Mouse (Mus musculus) spleen, adult 2 months (tissue): Measurements from ENCODE around the gene Bcl7c. TPM values are rescaled to one million over a fixed set of nuclear protein-coding genes. Genes with fewer than 3 reads are reported as not detected.
"Not testable (repeated sequence)": the region's sequence is repeated elsewhere in the genome, so short reads cannot be mapped to it uniquely, and the experiment has no call there.

Experiments used
- DNase-seq, 2 experiments: peaks; one replicate each; pipeline versions ENCODE4 v3.0.0 to v3.0.0-alpha.2; 2012 to 2021; ENCODE audit warnings: low spot score in 2 of 2, low read depth in 1 of 2
- H3K27ac ChIP-seq: fragments of 200-500 bp; 2 replicates; pipeline ENCODE4 v1.5.1; 2012; ENCODE audit warnings: low read length, inconsistent platforms; ENCODE audit not compliant: insufficient read depth
- H3K27me3 ChIP-seq: fragments of 200-500 bp; 2 replicates; pipeline ENCODE4 v1.6.1; 2012; ENCODE audit warnings: mild to moderate bottlenecking, moderate library complexity, low read length, inconsistent platforms; ENCODE audit not compliant: control insufficient read depth, insufficient read depth
- H3K36me3 ChIP-seq: fragments of 200-500 bp; 2 replicates; pipeline ENCODE4 v1.6.1; 2012; ENCODE audit warnings: mild to moderate bottlenecking, low read length, inconsistent platforms; ENCODE audit not compliant: control insufficient read depth, insufficient read depth
- H3K4me1 ChIP-seq: fragments of 200-500 bp; 2 replicates; pipeline ENCODE4 v1.6.1; 2011; ENCODE audit warnings: inconsistent platforms; ENCODE audit not compliant: control insufficient read depth, insufficient read depth, insufficient read length
- H3K4me3 ChIP-seq: fragments of 200-500 bp; 2 replicates; pipeline ENCODE4 v1.5.1; 2011; ENCODE audit warnings: mild to moderate bottlenecking, inconsistent platforms; ENCODE audit not compliant: insufficient read depth, insufficient read length; ENCODE audit errors: extremely low read depth
- CTCF ChIP-seq: fragments of 200-500 bp; IDR thresholded peaks from 2 replicates; pipeline ENCODE4 v1.5.1; 2011; ENCODE audit warnings: mild to moderate bottlenecking, inconsistent platforms; ENCODE audit not compliant: insufficient read depth, insufficient read length, insufficient replicate concordance; ENCODE audit errors: extremely low read depth
- POLR2A ChIP-seq: fragments of 200-500 bp; IDR thresholded peaks from 2 replicates; pipeline ENCODE4 v1.6.1; 2011; ENCODE audit warnings: low read depth, low read length, inconsistent platforms
- WGBS: fragments of 180-500 bp; shearing (Covaris S2); methylation state at CpG from one replicate; pipeline ENCODE4 v1.1.7; 2018; 5-methylcytosine and 5-hydroxymethylcytosine counted together
- polyA plus RNA-seq: library from polyadenylated mRNA; depleted of rRNA; stranded (reverse); fragments of >200 nt; gene quantifications from 2 replicates; pipeline ENCODE4 v1.2.3, GENCODE M21; 2012

Bcl7c gene
- polyA plus RNA-seq, 1 experiment: 17.7 TPM

- Histone ChIP-seq H3K27me3 (no peaks in the 10 kb centered on the region), H3K36me3 (no peaks in the 10 kb centered on the region), H3K27ac (no peak overlapping the region), H3K4me1 (no peaks in the 10 kb centered on the region; the same call in 1 of the 2 replicates), H3K4me3 (no peak overlapping the region)
- 61% methylated on average over 4 of the region's 4 CpGs for WGBS
- TF ChIP-seq CTCF: no peak
- no peak for TF ChIP-seq POLR2A
- DNase-seq: no peak
Observed at GRCm38 (mm10) chr7:127646363-127646762, 62.4 kb downstream of the Bcl7c start.

GRCm38 (mm10) chr7:127642254-127642653 is 66.5 kb downstream of the Bcl7c start:
- H3K27ac ChIP-seq: no peak overlapping the region
- WGBS: 85% methylated on average over 4 of the region's 4 CpGs
- H3K4me3 ChIP-seq: no peak overlapping the region
- H3K27me3 ChIP-seq: no peaks in the 10 kb centered on the region
- H3K4me1 ChIP-seq: no peaks in the 10 kb centered on the region; the same call in 1 of the 2 replicates
- no peak for DNase-seq
- TF ChIP-seq POLR2A (no peak), CTCF (no peak)
- no peaks in the 10 kb centered on the region for H3K36me3 ChIP-seq

GRCm38 (mm10) chr7:127641260-127641659 is 67.5 kb downstream of the Bcl7c start:
- DNase-seq: no peak
- Histone ChIP-seq H3K27ac (no peak overlapping the region), H3K4me1 (no peaks in the 10 kb centered on the region; the same call in 1 of the 2 replicates), H3K27me3 (0 out of 2 replicates have a peak, but pooled peaks cover 2% of the 10 kb centered on the region), H3K36me3 (no peaks in the 10 kb centered on the region), H3K4me3 (no peak overlapping the region)
- TF ChIP-seq CTCF (no peak), POLR2A (no peak)
- 57% methylated on average over 4 of the region's 4 CpGs for WGBS

- H3K4me3 ChIP-seq: peak overlapping the region; percentile 34; the same call in 1 of the 2 replicates
- no peak for DNase-seq
- H3K27me3 ChIP-seq: 0 out of 2 replicates have a peak, but pooled peaks cover 2% of the 10 kb centered on the region
- H3K36me3 ChIP-seq: no peaks in the 10 kb centered on the region
- 4% methylated on average over 26 of the region's 27 CpGs for WGBS
- no peak for TF ChIP-seq POLR2A
- no peak for TF ChIP-seq CTCF
- no peak overlapping the region for H3K27ac ChIP-seq
- H3K4me1 ChIP-seq: peaks cover 2% of the 10 kb centered on the region; the same call in 1 of the 2 replicates
Observed at GRCm38 (mm10) chr7:127636963-127637362, 71.8 kb downstream of the Bcl7c start.

GRCm38 (mm10) chr7:127631416-127631815 is 77.3 kb downstream of the Bcl7c start:
- Histone ChIP-seq H3K36me3 (no peaks in the 10 kb centered on the region), H3K27ac (no peak overlapping the region), H3K27me3 (no peaks in the 10 kb centered on the region), H3K4me3 (no peak overlapping the region), H3K4me1 (0 out of 2 replicates have a peak, but pooled peaks cover 2% of the 10 kb centered on the region)
- WGBS: 95% methylated on average over 4 of the region's 4 CpGs
- DNase-seq: no peak
- TF ChIP-seq POLR2A (no peak), CTCF (no peak)

- WGBS: 53% methylated on average over 5 of the region's 5 CpGs
- Histone ChIP-seq H3K4me3 (no peak overlapping the region), H3K27ac (no peak overlapping the region), H3K4me1 (0 out of 2 replicates have a peak, but pooled peaks cover 2% of the 10 kb centered on the region), H3K36me3 (no peaks in the 10 kb centered on the region), H3K27me3 (no peaks in the 10 kb centered on the region)
- DNase-seq: peak in 1 of 2 experiments; percentile 44
- TF ChIP-seq POLR2A (no peak), CTCF (no peak)
Observed at GRCm38 (mm10) chr7:127628646-127629045, 80.1 kb downstream of the Bcl7c start.

GRCm38 (mm10) chr7:127626471-127626870 is 82.3 kb downstream of the Bcl7c start:
- WGBS: 74% methylated on average over 4 of the region's 4 CpGs
- Histone ChIP-seq H3K36me3 (no peaks in the 10 kb centered on the region), H3K27me3 (no peaks in the 10 kb centered on the region), H3K4me1 (no peaks in the 10 kb centered on the region), H3K4me3 (no peak overlapping the region), H3K27ac (no peak overlapping the region)
- no peak for DNase-seq
- no peak for TF ChIP-seq POLR2A

GRCm38 (mm10) chr7:127626039-127626438 is 82.7 kb downstream of the Bcl7c start:
- H3K4me1 ChIP-seq: no peaks in the 10 kb centered on the region
- 97% methylated on average over 7 of the region's 7 CpGs for WGBS
- TF ChIP-seq CTCF (no peak), POLR2A (no peak)
- no peak overlapping the region for H3K4me3 ChIP-seq
- no peaks in the 10 kb centered on the region for H3K27me3 ChIP-seq
- H3K36me3 ChIP-seq: no peaks in the 10 kb centered on the region
- no peak overlapping the region for H3K27ac ChIP-seq
- DNase-seq: no peak

- WGBS: 90% methylated on average over 7 of the region's 8 CpGs
Observed at GRCm38 (mm10) chr7:127618402-127618801, 90.3 kb downstream of the Bcl7c start.

More at GRCm38 (mm10) chr7:127618402-127618801, 90.3 kb downstream of the Bcl7c start:
- not testable (repeated sequence) for H3K27me3 ChIP-seq, H3K4me1 ChIP-seq, H3K36me3 ChIP-seq, DNase-seq, H3K4me3 ChIP-seq, H3K27ac ChIP-seq
